Mouse (Mus musculus) liver, embryonic 14.5 days (tissue): Measurements from ENCODE around the gene Evx2.

Experiments
- CTCF ChIP-seq: IDR thresholded peaks from 2 replicates; pipeline ENCODE4 v1.5.1; 2016; ENCODE audit warnings: antibody characterized with exemption, low read depth, control low read depth
- EP300 ChIP-seq: IDR thresholded peaks from 2 replicates; pipeline ENCODE4 v1.6.1; 2016; ENCODE audit warnings: antibody characterized with exemption, low read depth

GRCm38 (mm10) chr2:74706393-74706960, 47.1 kb upstream of the Evx2 start:
- TF ChIP-seq EP300 = no peak
- no peak for TF ChIP-seq CTCF
